Mouse (Mus musculus): ENCODE data around the gene Tbc1d16. TPM values are rescaled to one million over a fixed set of nuclear protein-coding genes. Genes with fewer than 3 reads are reported as not detected.

Gene Tbc1d16
- polyA plus RNA-seq, 1 experiment: 3.9 TPM

GRCm38 (mm10) chr11:119176389-119177179 lies 51.7 kb downstream of the Tbc1d16 start:
- H3K36me3 ChIP-seq (ENCODE audit: control insufficient read depth, insufficient read depth, low read length): no peaks in the 10 kb centered on the region
- no peak for DNase-seq (ENCODE audit: low read depth in 1 of 2, low spot score in 2 of 2)
- no peak overlapping the region for H3K27ac ChIP-seq (ENCODE audit: insufficient read depth, low read length)
- H3K4me1 ChIP-seq (ENCODE audit: control insufficient read depth, insufficient read depth, insufficient read length): no peaks in the 10 kb centered on the region
- WGBS: 86% methylated on average over 27 of the region's 27 CpGs
- H3K27me3 ChIP-seq (ENCODE audit: control insufficient read depth, insufficient read depth, low read length): no peaks in the 10 kb centered on the region
- no peak overlapping the region for H3K4me3 ChIP-seq (ENCODE audit: extremely low read depth, insufficient read depth, insufficient read length)
- TF ChIP-seq CTCF (IDR thresholded peaks at IDR 0.05; ENCODE audit: extremely low read depth, insufficient read depth, insufficient read length, insufficient replicate concordance): no peak
- no peak for TF ChIP-seq POLR2A (IDR thresholded peaks at IDR 0.05; ENCODE audit: low read depth, low read length)

DNA sequence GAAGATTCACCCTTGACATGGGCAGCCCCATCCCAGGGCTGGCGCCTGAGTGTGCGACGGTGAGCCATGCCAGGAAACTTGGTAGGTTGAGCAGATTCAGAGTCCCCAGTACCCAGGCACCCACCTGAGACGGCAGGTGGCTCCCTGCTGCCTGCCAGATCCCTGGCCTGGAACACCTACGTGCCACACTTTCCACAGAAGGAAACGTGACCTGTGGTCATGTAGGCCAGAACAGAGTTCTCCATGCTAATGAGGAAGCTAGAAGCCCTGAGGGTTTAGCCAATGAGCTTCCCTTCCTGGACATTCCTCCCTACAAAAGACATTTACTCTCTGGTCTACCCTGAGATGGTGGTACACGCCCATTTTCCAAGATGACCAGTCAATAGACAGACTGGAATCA lies 56.7 kb downstream of the Tbc1d16 start:
- no peaks in the 10 kb centered on the region for H3K27me3 ChIP-seq (ENCODE audit: control insufficient read depth, insufficient read depth, low read length)
- TF ChIP-seq CTCF (IDR thresholded peaks at IDR 0.05; ENCODE audit: extremely low read depth, insufficient read depth, insufficient read length, insufficient replicate concordance) (no peak), POLR2A (IDR thresholded peaks at IDR 0.05; ENCODE audit: low read depth, low read length) (no peak)
- no peak overlapping the region for H3K4me3 ChIP-seq (ENCODE audit: extremely low read depth, insufficient read depth, insufficient read length)
- no peaks in the 10 kb centered on the region for H3K4me1 ChIP-seq (ENCODE audit: control insufficient read depth, insufficient read depth, insufficient read length)
- no peak overlapping the region for H3K27ac ChIP-seq (ENCODE audit: insufficient read depth, low read length)
- 79% methylated on average over 7 of the region's 7 CpGs for WGBS
- no peaks in the 10 kb centered on the region for H3K36me3 ChIP-seq (ENCODE audit: control insufficient read depth, insufficient read depth, low read length)
- no peak for DNase-seq (ENCODE audit: low read depth in 1 of 2, low spot score in 2 of 2)

DNA sequence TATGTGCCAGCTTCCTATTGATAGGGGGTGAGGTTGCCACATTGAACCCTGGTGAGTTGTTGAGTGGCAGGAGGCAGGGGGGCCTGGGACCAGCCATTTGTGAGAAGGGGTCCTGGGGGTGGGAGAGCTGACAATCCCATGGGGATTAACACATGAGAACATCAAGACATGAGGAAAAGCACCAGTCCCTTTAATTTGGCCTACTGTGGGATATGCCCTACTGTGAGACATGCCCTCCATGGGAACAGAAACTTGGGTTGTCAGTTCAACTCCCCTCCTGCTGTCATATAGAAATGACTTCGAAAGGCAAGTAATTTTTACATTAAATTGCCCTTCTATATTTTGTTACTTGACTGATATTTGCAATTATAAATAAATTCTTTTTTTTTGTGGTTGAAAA lies 59.4 kb downstream of the Tbc1d16 start:
- TF ChIP-seq POLR2A (IDR thresholded peaks at IDR 0.05; ENCODE audit: low read depth, low read length) (no peak), CTCF (IDR thresholded peaks at IDR 0.05; ENCODE audit: extremely low read depth, insufficient read depth, insufficient read length, insufficient replicate concordance) (no peak)
- H3K4me1 ChIP-seq (ENCODE audit: control insufficient read depth, insufficient read depth, insufficient read length): peaks cover 8% of the 10 kb centered on the region; the same call in 1 of the 2 replicates
- 86% methylated on average over 1 of the region's 1 CpGs for WGBS
- H3K4me3 ChIP-seq (ENCODE audit: extremely low read depth, insufficient read depth, insufficient read length): no peak overlapping the region
- H3K36me3 ChIP-seq (ENCODE audit: control insufficient read depth, insufficient read depth, low read length): no peaks in the 10 kb centered on the region
- DNase-seq (ENCODE audit: low read depth in 1 of 2, low spot score in 2 of 2): no peak
- no peaks in the 10 kb centered on the region for H3K27me3 ChIP-seq (ENCODE audit: control insufficient read depth, insufficient read depth, low read length)
- no peak overlapping the region for H3K27ac ChIP-seq (ENCODE audit: insufficient read depth, low read length)

GRCm38 (mm10) chr11:119165995-119166394 lies 62.3 kb downstream of the Tbc1d16 start:
- peak; percentile 65 to 78 for DNase-seq (ENCODE audit: low read depth in 1 of 2, low spot score in 2 of 2)
- peak overlapping the region; percentile 68 for H3K27ac ChIP-seq (ENCODE audit: insufficient read depth, low read length)
- H3K4me3 ChIP-seq (ENCODE audit: extremely low read depth, insufficient read depth, insufficient read length): no peak overlapping the region
- H3K4me1 ChIP-seq (ENCODE audit: control insufficient read depth, insufficient read depth, insufficient read length): peaks cover 20% of the 10 kb centered on the region; the same call in 1 of the 2 replicates
- no peaks in the 10 kb centered on the region for H3K36me3 ChIP-seq (ENCODE audit: control insufficient read depth, insufficient read depth, low read length)
- H3K27me3 ChIP-seq (ENCODE audit: control insufficient read depth, insufficient read depth, low read length): no peaks in the 10 kb centered on the region
- no peak for TF ChIP-seq POLR2A (IDR thresholded peaks at IDR 0.05; ENCODE audit: low read depth, low read length)
- no peak for TF ChIP-seq CTCF (IDR thresholded peaks at IDR 0.05; ENCODE audit: extremely low read depth, insufficient read depth, insufficient read length, insufficient replicate concordance)
- 7% methylated on average over 10 of the region's 10 CpGs for WGBS

GRCm38 (mm10) chr11:119164375-119164774 lies 63.9 kb downstream of the Tbc1d16 start:
- H3K4me1 ChIP-seq (ENCODE audit: control insufficient read depth, insufficient read depth, insufficient read length): peaks cover 26% of the 10 kb centered on the region
- DNase-seq (ENCODE audit: low read depth in 1 of 2, low spot score in 2 of 2): no peak
- H3K27me3 ChIP-seq (ENCODE audit: control insufficient read depth, insufficient read depth, low read length): no peaks in the 10 kb centered on the region
- 71% methylated on average over 7 of the region's 7 CpGs for WGBS
- TF ChIP-seq CTCF (IDR thresholded peaks at IDR 0.05; ENCODE audit: extremely low read depth, insufficient read depth, insufficient read length, insufficient replicate concordance) (no peak), POLR2A (IDR thresholded peaks at IDR 0.05; ENCODE audit: low read depth, low read length) (no peak)
- H3K27ac ChIP-seq (ENCODE audit: insufficient read depth, low read length): peak overlapping the region; percentile 27; the same call in 1 of the 2 replicates
- H3K36me3 ChIP-seq (ENCODE audit: control insufficient read depth, insufficient read depth, low read length): no peaks in the 10 kb centered on the region
- no peak overlapping the region for H3K4me3 ChIP-seq (ENCODE audit: extremely low read depth, insufficient read depth, insufficient read length)

DNA sequence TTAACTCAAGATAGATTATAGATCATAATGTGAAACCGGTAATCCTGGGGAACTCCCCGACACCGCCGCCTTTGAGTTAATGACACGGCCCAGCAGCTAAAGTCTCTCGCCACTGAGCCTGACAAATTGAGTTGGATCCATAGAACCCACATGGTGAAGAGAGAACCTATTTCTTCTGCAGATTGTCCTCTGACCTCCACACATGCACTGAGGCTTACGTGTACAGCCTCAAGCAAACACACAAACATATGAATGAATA lies 64.6 kb downstream of the Tbc1d16 start:
- Histone ChIP-seq H3K27me3 (ENCODE audit: control insufficient read depth, insufficient read depth, low read length) (no peaks in the 10 kb centered on the region), H3K36me3 (ENCODE audit: control insufficient read depth, insufficient read depth, low read length) (no peaks in the 10 kb centered on the region), H3K27ac (ENCODE audit: insufficient read depth, low read length) (peak overlapping the region; percentile 60; the same call in 1 of the 2 replicates), H3K4me3 (ENCODE audit: extremely low read depth, insufficient read depth, insufficient read length) (no peak overlapping the region), H3K4me1 (ENCODE audit: control insufficient read depth, insufficient read depth, insufficient read length) (peaks cover 26% of the 10 kb centered on the region)
- 68% methylated on average over 7 of the region's 7 CpGs for WGBS
- DNase-seq (ENCODE audit: low read depth in 1 of 2, low spot score in 2 of 2): no peak
- TF ChIP-seq POLR2A (IDR thresholded peaks at IDR 0.05; ENCODE audit: low read depth, low read length): no peak
- TF ChIP-seq CTCF (IDR thresholded peaks at IDR 0.05; ENCODE audit: extremely low read depth, insufficient read depth, insufficient read length, insufficient replicate concordance): no peak

Measured in spleen, adult 2 months (tissue).